Mouse (Mus musculus) ZHBTc4 (cell line): ENCODE data around the gene Atf6.

Experiments
- DNase-seq: peaks from one replicate; pipeline ENCODE4 v3.0.0-alpha.2; 2011; ENCODE audit warnings: low read depth, low spot score

Gene Atf6

GRCm38 (mm10) chr1:170771437-170772003 is 96.1 kb downstream of the Atf6 start:
- peak; percentile 19 for DNase-seq

GRCm38 (mm10) chr1:170770691-170771090 is 96.9 kb downstream of the Atf6 start:
- DNase-seq = no peak

GRCm38 (mm10) chr1:170766997-170767396 is 100.6 kb downstream of the Atf6 start:
- DNase-seq = no peak

- DNase-seq = no peak
Measured at GRCm38 (mm10) chr1:170764798-170765197, 102.8 kb downstream of the Atf6 start.

- no peak for DNase-seq
Measured at GRCm38 (mm10) chr1:170761634-170762033, 105.9 kb downstream of the Atf6 start.

DNA sequence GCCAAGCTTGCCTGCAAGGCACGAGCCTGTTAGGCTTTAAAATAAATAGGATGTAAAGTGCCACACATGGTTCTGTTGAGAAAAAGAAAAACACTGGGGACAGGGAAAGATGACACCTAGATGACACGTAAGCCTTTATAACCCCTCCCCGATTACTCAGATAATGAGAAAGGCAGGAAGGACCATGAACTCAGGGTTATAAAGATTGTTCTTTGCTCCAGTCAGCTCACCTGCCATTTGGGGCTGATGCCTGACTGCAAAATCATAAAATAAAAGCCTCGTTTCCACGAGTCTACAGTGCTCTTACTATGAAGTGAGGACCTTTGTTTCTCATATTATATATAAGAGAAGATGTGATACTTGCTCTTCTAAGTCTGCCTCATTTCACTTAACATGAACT is 114.0 kb downstream of the Atf6 start:
- no peak for DNase-seq

DNA sequence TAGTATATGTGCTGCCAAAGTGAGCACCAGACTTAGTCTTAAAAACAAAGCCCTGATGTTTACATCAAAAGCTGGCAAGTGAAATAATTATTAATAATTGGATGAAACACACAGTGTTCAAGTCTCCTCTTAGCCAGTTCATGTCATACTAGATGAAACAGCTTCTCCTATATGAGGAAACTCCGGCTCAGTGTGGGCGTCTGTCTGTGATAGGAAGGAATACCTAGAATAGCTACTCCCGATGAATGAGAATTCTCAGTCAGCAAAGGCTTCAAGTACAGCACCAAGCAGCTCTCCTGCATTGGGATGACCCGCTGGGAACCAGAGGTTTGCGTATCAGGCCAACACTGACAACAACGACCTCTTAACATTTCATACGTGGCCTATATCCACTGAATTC is 115.8 kb downstream of the Atf6 start:
- DNase-seq = no peak

DNA sequence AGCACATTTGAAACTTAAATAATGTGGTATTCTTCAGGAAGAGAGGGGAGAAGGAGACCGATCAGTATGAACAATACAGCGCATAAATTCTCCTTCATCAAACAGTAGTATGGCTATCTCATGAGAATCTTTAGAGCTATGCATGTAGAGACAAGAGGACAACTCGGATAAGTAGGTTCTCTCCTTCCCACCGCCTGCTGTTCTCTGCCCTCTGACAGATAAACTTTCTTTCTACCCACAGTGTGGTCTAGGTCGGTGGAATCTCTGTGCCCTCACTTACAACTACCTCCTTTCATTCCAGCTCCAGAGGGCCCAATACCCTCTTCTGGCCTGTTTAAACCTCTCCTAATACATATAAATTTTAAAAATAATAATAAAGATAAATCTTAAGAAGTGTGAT is 121.0 kb downstream of the Atf6 start:
- no peak for DNase-seq

DNA sequence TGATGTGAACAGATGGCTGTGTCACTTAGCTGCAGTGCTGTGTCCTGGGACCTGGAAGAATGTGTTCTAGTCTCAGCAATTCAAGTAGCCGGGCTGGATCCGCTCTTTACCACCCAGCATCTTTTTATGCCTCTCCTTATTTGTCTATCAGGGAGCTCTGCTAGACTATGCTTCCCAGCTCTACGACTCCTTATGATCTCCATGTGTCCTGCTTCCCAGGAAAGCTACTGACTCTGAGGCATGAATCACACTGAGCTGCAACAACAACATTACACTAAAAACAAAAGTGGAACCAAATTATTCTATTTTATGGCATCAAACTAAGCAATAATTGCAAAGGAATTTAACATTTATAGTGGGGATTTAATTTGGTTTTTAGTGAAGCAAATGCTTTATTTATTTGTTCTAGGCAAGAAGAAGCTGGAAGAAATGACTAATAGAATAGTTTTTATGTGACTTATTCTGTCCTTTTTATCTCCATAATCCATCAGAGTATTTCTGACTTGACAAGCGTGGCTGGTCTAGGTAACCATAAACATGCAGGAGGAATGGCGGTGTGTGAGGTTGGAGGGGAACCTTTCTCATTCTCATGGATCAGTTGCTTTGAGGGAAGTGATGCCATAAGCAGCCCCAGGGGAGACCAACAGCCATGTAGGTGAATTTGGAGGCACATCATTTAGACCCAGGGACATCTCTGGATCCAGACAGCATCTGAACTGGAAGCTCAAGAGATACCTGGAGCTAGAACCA is 125.9 kb downstream of the Atf6 start:
- no peak for DNase-seq

DNA sequence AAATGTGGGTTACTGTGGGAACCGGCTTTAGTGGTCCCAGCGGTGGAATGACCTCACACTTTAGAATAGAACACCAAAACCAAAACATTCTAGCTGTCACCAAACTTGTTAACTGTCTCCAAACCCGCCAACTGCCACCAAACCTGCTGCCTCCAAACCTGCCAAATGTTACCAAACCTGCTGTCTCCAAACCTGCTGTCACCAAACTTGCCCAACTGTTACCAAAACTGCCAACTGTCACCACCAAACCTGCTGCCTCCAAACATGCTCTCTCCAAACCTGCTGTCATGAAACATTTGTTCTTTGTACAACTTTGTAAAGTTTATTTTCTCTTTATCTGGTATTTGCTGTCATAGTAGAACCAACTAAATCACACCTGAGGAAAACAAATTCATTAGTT is 132.7 kb downstream of the Atf6 start:
- no peak for DNase-seq

- no peak for DNase-seq
Measured at GRCm38 (mm10) chr1:170732596-170732890, 135.0 kb downstream of the Atf6 start.

DNA sequence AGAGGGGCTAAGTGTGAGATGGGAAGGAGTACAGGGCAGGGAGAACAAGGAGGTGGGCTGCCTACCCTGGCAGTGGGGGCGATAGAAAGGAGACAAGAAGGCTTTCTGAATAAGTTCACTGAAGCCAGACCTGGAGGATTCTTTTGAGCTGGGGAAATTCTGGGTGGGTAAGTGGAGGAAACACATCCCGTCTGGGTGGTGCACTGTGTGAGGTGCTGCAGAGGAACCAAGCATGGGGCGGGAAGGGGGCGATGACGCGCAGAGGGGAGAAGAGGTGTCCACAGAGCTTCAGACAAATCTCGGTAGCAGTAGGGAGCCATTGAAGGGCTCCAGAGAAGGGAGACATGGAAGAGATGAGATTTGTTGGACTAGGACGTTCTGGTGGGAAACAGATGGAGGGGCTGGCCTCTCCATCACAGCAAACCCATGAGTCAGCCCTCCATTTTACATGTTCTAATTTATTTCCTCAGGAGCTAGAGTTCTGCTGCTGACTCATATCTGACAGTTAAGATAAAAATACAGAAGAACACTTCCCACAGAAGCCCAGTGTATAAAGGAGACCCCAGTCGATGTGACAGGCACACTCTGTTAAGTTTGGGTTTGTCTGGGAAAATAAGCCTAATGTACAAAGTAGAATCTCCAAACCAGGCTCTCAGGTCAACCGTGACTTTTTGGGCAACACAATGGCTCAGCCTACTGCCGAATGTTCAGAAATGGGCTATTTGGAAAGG is 135.5 kb downstream of the Atf6 start:
- DNase-seq = no peak

GRCm38 (mm10) chr1:170729267-170729962 is 138.2 kb downstream of the Atf6 start:
- DNase-seq = no peak

GRCm38 (mm10) chr1:170728524-170728923 is 139.0 kb downstream of the Atf6 start:
- DNase-seq = no peak

DNA sequence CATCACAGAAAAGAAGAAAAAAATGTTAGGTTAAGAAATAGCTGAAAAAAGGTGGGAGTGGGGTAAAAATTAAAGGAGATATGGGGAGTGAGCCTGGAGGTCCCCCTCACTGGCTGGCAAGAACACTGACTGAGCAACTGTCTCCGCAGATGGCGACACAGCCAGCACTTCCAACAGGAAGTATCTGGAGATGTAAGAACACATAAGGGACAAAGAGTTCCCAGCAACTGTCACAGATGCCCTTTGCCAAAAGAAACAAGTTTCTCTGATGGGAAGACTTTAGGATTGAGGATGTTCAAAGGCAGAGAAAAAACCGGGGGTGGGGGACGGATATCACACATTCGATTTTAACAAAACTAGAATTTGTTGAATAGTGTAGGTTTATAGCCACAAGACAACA is 146.0 kb downstream of the Atf6 start:
- no peak for DNase-seq

- DNase-seq = no peak
Measured at GRCm38 (mm10) chr1:170718133-170718810, 149.3 kb downstream of the Atf6 start.

DNA sequence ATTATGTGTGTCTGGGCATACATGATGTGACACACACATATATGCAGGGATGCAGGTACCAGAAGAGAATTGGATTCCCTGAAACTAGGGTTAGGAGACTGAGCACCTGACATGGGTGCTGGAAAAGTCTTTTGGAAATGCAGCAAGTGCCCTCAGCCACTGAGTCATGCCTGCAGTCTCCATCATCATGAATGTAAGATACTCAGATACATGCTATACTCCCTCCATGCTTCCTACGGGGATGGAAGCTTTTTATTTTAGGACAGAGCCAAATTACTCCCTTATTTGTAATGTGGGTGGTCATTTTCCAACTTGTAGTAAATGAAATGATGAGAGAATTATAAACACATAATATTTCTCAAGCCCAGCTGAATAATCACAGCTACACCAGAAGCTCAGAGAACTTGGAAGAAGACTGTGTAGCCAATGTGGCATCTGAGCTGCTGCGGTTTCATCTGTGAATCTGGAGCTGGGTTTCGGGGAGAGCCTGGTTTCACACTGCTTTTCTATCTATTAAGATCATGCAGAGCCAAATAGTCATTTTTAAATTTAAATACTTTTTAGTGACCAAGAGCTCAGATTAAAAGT is 150.2 kb downstream of the Atf6 start:
- DNase-seq = no peak

GRCm38 (mm10) chr1:170711731-170712130 is 155.8 kb downstream of the Atf6 start:
- DNase-seq = no peak

DNA sequence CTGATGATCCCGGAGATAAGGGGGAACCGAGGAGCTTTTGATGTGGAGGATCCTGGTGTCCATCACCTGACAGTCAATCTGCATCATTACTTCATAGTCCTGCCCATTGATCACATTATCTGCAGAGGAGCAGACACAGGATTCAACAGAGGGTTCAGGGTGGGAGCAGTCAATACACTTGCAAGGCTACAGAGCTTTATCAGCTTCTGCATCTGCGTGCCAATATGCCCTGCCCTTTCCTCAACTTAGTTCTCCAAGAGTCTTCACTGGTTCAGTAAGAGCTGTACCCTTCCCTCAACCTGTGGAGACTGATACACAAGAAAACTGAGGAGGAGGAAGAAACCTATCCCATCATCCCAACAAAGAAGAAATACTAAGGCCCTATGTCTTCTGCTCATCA is 157.6 kb downstream of the Atf6 start:
- DNase-seq = no peak

- DNase-seq = no peak
Measured at GRCm38 (mm10) chr1:170709481-170709880, 158.1 kb downstream of the Atf6 start.

GRCm38 (mm10) chr1:170709034-170709433 is 158.5 kb downstream of the Atf6 start:
- DNase-seq = no peak

- no peak for DNase-seq
Measured at GRCm38 (mm10) chr1:170706046-170706445, 161.5 kb downstream of the Atf6 start.
